Comparison of ENCODE assay signal across 11 mouse cellular contexts in the genomic region with DNA sequence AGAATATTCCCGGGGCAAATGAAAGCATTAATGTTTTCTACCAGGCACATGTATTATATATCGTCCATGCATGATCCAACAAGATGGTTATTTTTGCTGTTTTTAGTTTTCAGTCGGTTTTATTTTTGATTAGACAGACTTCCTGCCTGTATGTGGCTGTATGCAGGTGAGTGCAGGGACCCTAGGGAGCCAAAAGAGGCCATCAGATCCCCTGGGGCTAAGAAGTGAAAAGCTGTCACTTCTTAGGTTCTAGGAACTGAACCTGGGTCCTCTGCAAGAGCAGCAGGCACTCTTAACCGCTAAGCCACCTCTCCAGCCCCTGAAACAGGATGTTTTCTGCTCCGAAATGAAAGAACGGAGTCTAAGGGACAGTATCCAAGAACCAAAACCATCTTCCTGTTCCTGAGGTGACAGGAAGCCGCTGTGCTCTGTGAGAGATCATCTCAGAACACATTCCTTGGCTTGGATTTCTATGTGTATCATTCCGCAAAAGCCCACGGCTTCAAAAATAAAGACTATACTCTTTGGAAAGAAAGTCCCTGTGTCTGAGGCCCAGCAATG. TPM values are rescaled to one million over a fixed set of nuclear protein-coding genes. Genes with fewer than 3 reads are reported as not detected.
A peak's percentile ranks its signal among the peaks of the same experiment; 100 is the strongest.
DNase-seq lines count a peak whose midpoint lies in the region; ATAC-seq and TF ChIP-seq lines count a peak whose summit lies in the region.
"Had no signal": no experiment of that assay in that cellular context is flagged by ENCODE, and none has a peak within 500 bp of the region (broad histone marks: within the 10 kb centered on the region; RNA-seq: fewer than 3 reads in every experiment).

No protein-coding gene starts in this region.

- no peak for ATAC-seq in lung, embryonic 14.5 days (ENCODE audit: insufficient read depth)
- ATAC-seq in embryonic facial prominence, embryonic 14.5 days (ENCODE audit: low read depth) = no peak

- peak overlapping the region; percentile 38; the same call in 1 of the 2 replicates for H3K27ac ChIP-seq in lung, embryonic 14.5 days (ENCODE audit: low read depth)
- peak overlapping the region; percentile 58 for H3K27ac ChIP-seq in embryonic facial prominence, embryonic 14.5 days (replicated peaks; ENCODE audit: low read depth, low read length)

- 59% methylated on average over 9 of the region's 9 CpGs for whole genome bisulfite sequencing in lung, embryonic 14.5 days
- WGBS in embryonic facial prominence, embryonic 14.5 days = 72% methylated on average over 9 of the region's 9 CpGs

- no peak overlapping the region for H3K4me2 ChIP-seq in lung, embryonic 14.5 days
- H3K4me2 ChIP-seq in embryonic facial prominence, embryonic 14.5 days (ENCODE audit: low read depth, low read length) = no peak overlapping the region; the same call in 1 of the 2 replicates

- H3K36me3 ChIP-seq in lung, embryonic 14.5 days (ENCODE audit: insufficient read depth) = no peaks in the 10 kb centered on the region
- no peaks in the 10 kb centered on the region for H3K36me3 ChIP-seq in embryonic facial prominence, embryonic 14.5 days (ENCODE audit: control insufficient read depth, insufficient read depth, low read length)

- no peaks in the 10 kb centered on the region for H3K27me3 ChIP-seq in lung, embryonic 14.5 days (ENCODE audit: insufficient read depth, low read length)
- no peaks in the 10 kb centered on the region for H3K27me3 ChIP-seq in embryonic facial prominence, embryonic 14.5 days (replicated peaks; ENCODE audit: control insufficient read depth, insufficient read depth, low read length)

- no peaks in the 10 kb centered on the region for H3K9me3 ChIP-seq in lung, embryonic 14.5 days (ENCODE audit: low read depth, low read length)
- H3K9me3 ChIP-seq in embryonic facial prominence, embryonic 14.5 days (ENCODE audit: control insufficient read depth, low read length) = no peaks in the 10 kb centered on the region

- no peak for TF ChIP-seq CTCF in lung, embryonic 14.5 days (IDR thresholded peaks at IDR 0.05; ENCODE audit: low read depth)

- H3K4me1 ChIP-seq in lung, embryonic 14.5 days (ENCODE audit: insufficient read depth) = peaks cover 3% of the 10 kb centered on the region; the same call in 1 of the 2 replicates
- H3K4me1 ChIP-seq in embryonic facial prominence, embryonic 14.5 days (ENCODE audit: control insufficient read depth, insufficient read depth, low read length) = no peaks in the 10 kb centered on the region; the same call in 1 of the 2 replicates

- H3K4me3 ChIP-seq in lung, embryonic 14.5 days (ENCODE audit: low read depth, low read length) = no peak overlapping the region
- H3K4me3 ChIP-seq in embryonic facial prominence, embryonic 14.5 days (ENCODE audit: low read depth, low read length) = no peak overlapping the region
- H3K4me3 ChIP-seq: erythroblast, embryonic 14.5 days had no signal

- H3K9ac ChIP-seq in lung, embryonic 14.5 days = no peak overlapping the region
- no peak overlapping the region for H3K9ac ChIP-seq in embryonic facial prominence, embryonic 14.5 days (ENCODE audit: low read depth, low read length)

- intact Hi-C loops in heart, postnatal 25 days (cut with DNase I) = loop anchor here (2.0 kb wide), 1 partner anchor 15 kb away; a partner anchor contains a TSS

- DNase-seq in heart, adult 18-20 months = peak; percentile 42 to 58
- DNase-seq in heart, postnatal 25 days (ENCODE audit: low spot score) = no peak
- peak; percentile 26 for DNase-seq in lung, embryonic 14.5 days
- no peak for DNase-seq in lung, postnatal 36 days
- DNase-seq in embryonic facial prominence, embryonic 14.5 days (ENCODE audit: low spot score) = no peak
- DNase-seq in lung, postnatal 25 days (ENCODE audit: low spot score) = peak; percentile 32
- no peak for DNase-seq in MN1 (ENCODE audit: low spot score)
- DNase-seq in layer of hippocampus, adult 9-10 months (ENCODE audit: low spot score) = no peak
- DNase-seq: left cerebral cortex, postnatal 4 days; right cerebral cortex, postnatal 4 days had no signal

RNA-seq across cellular contexts. Expression of a gene that starts 15.9 kb away (rescaled TPM):
- 10 to 100 TPM; 34.3 to 36.7 TPM for total RNA-seq in heart, adult 18-20 months (2021)
- total RNA-seq in heart, postnatal 25 days (2021) = 10 to 100 TPM; 38.1 to 41.2 TPM
- 72.9 and 75.1 TPM in 2 replicates for polyA plus RNA-seq in lung, embryonic 14.5 days (2014; fragmentation: Nextera tagmentation; extraction: Ambion mirVana)
- 105 and 116 TPM in 2 replicates for polyA plus RNA-seq in embryonic facial prominence, embryonic 14.5 days (2014; fragmentation: Nextera tagmentation; extraction: Ambion mirVana)

RNA-seq across cellular contexts. Expression of a gene that starts 16.0 kb away (rescaled TPM):
- 1 to 10 TPM; 2.9 to 3.4 TPM for total RNA-seq in heart, adult 18-20 months (2021)
- total RNA-seq in heart, postnatal 25 days (2021) = 1 to 10 TPM; 2.4 to 2.8 TPM
- 8.1 and 8.4 TPM in 2 replicates for polyA plus RNA-seq in lung, embryonic 14.5 days (2014; fragmentation: Nextera tagmentation; extraction: Ambion mirVana)
- 8.6 and 9.8 TPM in 2 replicates for polyA plus RNA-seq in embryonic facial prominence, embryonic 14.5 days (2014; fragmentation: Nextera tagmentation; extraction: Ambion mirVana)
- polyA plus RNA-seq: erythroblast, embryonic 14.5 days had no signal

RNA-seq across cellular contexts. Expression of a gene that starts 54.8 kb away (rescaled TPM):
- total RNA-seq in heart, adult 18-20 months (2021) = 10 to 100 TPM; 37.7 to 38.9 TPM
- total RNA-seq in heart, postnatal 25 days (2021) = 10 to 100 TPM; 31.0 to 33.3 TPM
- 37.8 and 44.0 TPM in 2 replicates for polyA plus RNA-seq in lung, embryonic 14.5 days (2014; fragmentation: Nextera tagmentation; extraction: Ambion mirVana)
- 37.5 and 40.2 TPM in 2 replicates for polyA plus RNA-seq in embryonic facial prominence, embryonic 14.5 days (2014; fragmentation: Nextera tagmentation; extraction: Ambion mirVana)

Comparison
In these comparisons a context has a peak if more than half of its experiments do, and no peak if none do; other contexts are left out.
1. DNase-seq: peak in heart, adult 18-20 months (2 of 2), lung, embryonic 14.5 days (single experiment) and lung, postnatal 25 days (single experiment); none in heart, postnatal 25 days (single experiment), lung, postnatal 36 days (single experiment), embryonic facial prominence, embryonic 14.5 days (single experiment), MN1 (single experiment) and layer of hippocampus, adult 9-10 months (single experiment).